Mouse (Mus musculus) liver, postnatal 0 days (tissue): ENCODE measurements around the gene Ppp1r8.

ENCODE experiments used
- CTCF ChIP-seq: sonication (generic); IDR thresholded peaks from 2 replicates; pipeline ENCODE4 v1.5.1; 2016; ENCODE audit warnings: antibody characterized with exemption, low read depth
- EP300 ChIP-seq: IDR thresholded peaks from 2 replicates; pipeline ENCODE4 v1.6.1; 2016; ENCODE audit warnings: antibody characterized with exemption, low read depth, mild to moderate bottlenecking

GRCm38 (mm10) chr4:132785228-132785627 is 57.7 kb downstream of the Ppp1r8 start:
- TF ChIP-seq EP300 (no peak), CTCF (no peak)
